In genomic region chr12:3319377-3319776, GRCm38 (mm10) we compare ENCODE assay signal across 11 mouse cellular contexts. TPM values are rescaled to one million over a fixed set of nuclear protein-coding genes. Genes with fewer than 3 reads are reported as not detected.
DNase-seq lines count a peak whose midpoint lies in the region; ATAC-seq and TF ChIP-seq lines count a peak whose summit lies in the region.
"Had no signal": no experiment of that assay in that cellular context is flagged by ENCODE, and none has a peak within 500 bp of the region (broad histone marks: within the 10 kb centered on the region; RNA-seq: fewer than 3 reads in every experiment).

No protein-coding gene starts in this region.

- H3K4me2 ChIP-seq in liver, embryonic 12.5 days: no peak overlapping the region
- no peak overlapping the region for H3K4me2 ChIP-seq in liver, postnatal 0 days (ENCODE audit: low read depth, low read length)
- no peak overlapping the region for H3K4me2 ChIP-seq in liver, embryonic 13.5 days
- no peak overlapping the region for H3K4me2 ChIP-seq in forebrain, embryonic 16.5 days (ENCODE audit: low read length)

- H3K27me3 ChIP-seq in liver, embryonic 12.5 days (replicated peaks): no peaks in the 10 kb centered on the region; the same call in 1 of the 2 replicates
- no peaks in the 10 kb centered on the region for H3K27me3 ChIP-seq in liver, postnatal 0 days (ENCODE audit: insufficient read depth, low read length)
- no peaks in the 10 kb centered on the region for H3K27me3 ChIP-seq in liver, embryonic 13.5 days
- H3K27me3 ChIP-seq in forebrain, embryonic 16.5 days (replicated peaks; ENCODE audit: control insufficient read depth, insufficient read depth, low read length): no peaks in the 10 kb centered on the region
- H3K27me3 ChIP-seq: megakaryocyte, embryonic 14.5 days had no signal

- peak; percentile 49; the same call in 1 of the 2 replicates for ATAC-seq in liver, embryonic 12.5 days
- ATAC-seq in liver, postnatal 0 days: no peak
- peak; percentile 54; the same call in 1 of the 2 replicates for ATAC-seq in liver, embryonic 13.5 days (ENCODE audit: low read depth)
- ATAC-seq in forebrain, embryonic 16.5 days: no peak

- 46% methylated on average over 4 of the region's 4 CpGs for WGBS in liver, embryonic 12.5 days (ENCODE audit: insufficient replicate concordance)
- 64% methylated on average over 4 of the region's 4 CpGs for WGBS in liver, postnatal 0 days (ENCODE audit: insufficient replicate concordance)
- WGBS in liver, embryonic 13.5 days (ENCODE audit: insufficient replicate concordance): 48% methylated on average over 4 of the region's 4 CpGs
- WGBS in forebrain, embryonic 16.5 days: 72% methylated on average over 4 of the region's 4 CpGs

- H3K27ac ChIP-seq in liver, embryonic 12.5 days: no peak overlapping the region
- no peak overlapping the region for H3K27ac ChIP-seq in liver, postnatal 0 days (ENCODE audit: low read depth)
- H3K27ac ChIP-seq in liver, embryonic 13.5 days: no peak overlapping the region
- no peak overlapping the region for H3K27ac ChIP-seq in forebrain, embryonic 16.5 days (ENCODE audit: low read length)

- TF ChIP-seq EP300 in liver, postnatal 0 days (IDR thresholded peaks at IDR 0.05; ENCODE audit: low read depth): no peak

- no peaks in the 10 kb centered on the region for H3K9me3 ChIP-seq in liver, embryonic 12.5 days (replicated peaks)
- no peaks in the 10 kb centered on the region for H3K9me3 ChIP-seq in liver, postnatal 0 days (ENCODE audit: low read length)
- no peaks in the 10 kb centered on the region for H3K9me3 ChIP-seq in liver, embryonic 13.5 days (replicated peaks)
- H3K9me3 ChIP-seq in forebrain, embryonic 16.5 days (ENCODE audit: control insufficient read depth, low read length): no peaks in the 10 kb centered on the region
- H3K9me3 ChIP-seq: megakaryocyte, embryonic 14.5 days had no signal

- H3K4me1 ChIP-seq in liver, embryonic 12.5 days: 0 out of 2 replicates have a peak, but pooled peaks cover 7% of the 10 kb centered on the region
- no peaks in the 10 kb centered on the region for H3K4me1 ChIP-seq in liver, postnatal 0 days (ENCODE audit: insufficient read depth)
- no peaks in the 10 kb centered on the region; the same call in 1 of the 2 replicates for H3K4me1 ChIP-seq in liver, embryonic 13.5 days (replicated peaks)
- H3K4me1 ChIP-seq in forebrain, embryonic 16.5 days (replicated peaks; ENCODE audit: control insufficient read depth, insufficient read depth, low read length): no peaks in the 10 kb centered on the region

- no peak for TF ChIP-seq CTCF in liver, postnatal 0 days (IDR thresholded peaks at IDR 0.05; ENCODE audit: low read depth)

- H3K36me3 ChIP-seq in liver, embryonic 12.5 days: no peaks in the 10 kb centered on the region
- H3K36me3 ChIP-seq in liver, postnatal 0 days (replicated peaks; ENCODE audit: insufficient read depth, low read length): no peaks in the 10 kb centered on the region
- no peaks in the 10 kb centered on the region for H3K36me3 ChIP-seq in liver, embryonic 13.5 days
- H3K36me3 ChIP-seq in forebrain, embryonic 16.5 days (ENCODE audit: control insufficient read depth, insufficient read depth): no peaks in the 10 kb centered on the region

- DNase-seq in liver, postnatal 0 days: no peak
- DNase-seq in gastrocnemius, adult 18-20 months (ENCODE audit: low spot score): peak; percentile 92
- no peak for DNase-seq in liver, embryonic 13.5 days
- DNase-seq in urinary bladder, postnatal 25 days (ENCODE audit: low spot score): peak; percentile 47
- no peak for DNase-seq in testis, postnatal 14 days (ENCODE audit: low spot score)
- no peak for DNase-seq in c-Kit-positive CD71-positive TER-119-positive erythroid progenitor cells, embryonic 14.5 days (ENCODE audit: low spot score)
- DNase-seq: cerebellum, adult 9-10 months; right cerebral cortex, postnatal 25 days had no signal

- H3K4me3 ChIP-seq in liver, embryonic 12.5 days: no peak overlapping the region
- H3K4me3 ChIP-seq in liver, postnatal 0 days (ENCODE audit: low read depth, low read length): no peak overlapping the region
- no peak overlapping the region for H3K4me3 ChIP-seq in liver, embryonic 13.5 days (replicated peaks)
- no peak overlapping the region for H3K4me3 ChIP-seq in forebrain, embryonic 16.5 days (replicated peaks; ENCODE audit: low read length)
- H3K4me3 ChIP-seq: megakaryocyte, embryonic 14.5 days had no signal

- no peak overlapping the region for H3K9ac ChIP-seq in liver, embryonic 12.5 days
- H3K9ac ChIP-seq in liver, postnatal 0 days (replicated peaks): no peak overlapping the region
- H3K9ac ChIP-seq in liver, embryonic 13.5 days: no peak overlapping the region
- H3K9ac ChIP-seq in forebrain, embryonic 16.5 days (replicated peaks; ENCODE audit: low read depth, low read length): no peak overlapping the region

RNA-seq across cellular contexts. Expression of gene Rab10, which starts 9.6 kb away (rescaled TPM):
- polyA plus RNA-seq in liver, embryonic 12.5 days (2016; fragmentation: Nextera tagmentation; extraction: Ambion mirVana): 79.4 and 80.8 TPM in 2 replicates
- polyA plus RNA-seq in liver, postnatal 0 days (2015; fragmentation: Nextera tagmentation; extraction: Ambion mirVana): 31.6 and 34.6 TPM in 2 replicates
- total RNA-seq in gastrocnemius, adult 18-20 months (2021): 100 to 1,000 TPM; 261 to 280 TPM
- 47.9 and 57.3 TPM in 2 replicates for polyA plus RNA-seq in liver, embryonic 13.5 days (2015; fragmentation: Nextera tagmentation; extraction: Ambion mirVana)
- 135 and 155 TPM in 2 replicates for polyA plus RNA-seq in forebrain, embryonic 16.5 days (2015; fragmentation: Nextera tagmentation; extraction: Ambion mirVana)

RNA-seq across cellular contexts. Expression of gene Kif3c, which starts 45.6 kb away (rescaled TPM):
- polyA plus RNA-seq in liver, embryonic 12.5 days (2016; fragmentation: Nextera tagmentation; extraction: Ambion mirVana): 1.7 and 1.9 TPM in 2 replicates
- 0.46 and 0.52 TPM in 2 replicates for polyA plus RNA-seq in liver, postnatal 0 days (2015; fragmentation: Nextera tagmentation; extraction: Ambion mirVana)
- 10 to 100 TPM; 24.0 to 30.5 TPM for total RNA-seq in gastrocnemius, adult 18-20 months (2021)
- polyA plus RNA-seq in liver, embryonic 13.5 days (2015; fragmentation: Nextera tagmentation; extraction: Ambion mirVana): 1.0 and 1.2 TPM in 2 replicates
- polyA plus RNA-seq in forebrain, embryonic 16.5 days (2015; fragmentation: Nextera tagmentation; extraction: Ambion mirVana): 118 and 122 TPM in 2 replicates

Comparison
In these comparisons a context has a peak if more than half of its experiments do, and no peak if none do; other contexts are left out.
1. ATAC-seq: peak in liver, embryonic 12.5 days (single experiment) and liver, embryonic 13.5 days (single experiment); none in liver, postnatal 0 days (single experiment) and forebrain, embryonic 16.5 days (single experiment).
2. DNase-seq: peak in gastrocnemius, adult 18-20 months (single experiment) and urinary bladder, postnatal 25 days (single experiment); none in liver, postnatal 0 days (single experiment), liver, embryonic 13.5 days (single experiment), testis, postnatal 14 days (single experiment) and c-Kit-positive CD71-positive TER-119-positive erythroid progenitor cells, embryonic 14.5 days (single experiment).
3. RNA of gene Kif3c, which starts 45.6 kb away (polyA plus RNA-seq): 118 to 122 TPM in forebrain, embryonic 16.5 days; 1.7 to 1.9 TPM in liver, embryonic 12.5 days, 1.0 to 1.2 TPM in liver, embryonic 13.5 days and 0.46 to 0.52 TPM in liver, postnatal 0 days; every median in the first group is over 10 times any median in the second.